ENCODE assay signal across 10 mouse cellular contexts in genomic region chr8:25353405-25353804, GRCm38 (mm10).
DNase-seq lines count a peak whose midpoint lies in the region; ATAC-seq and TF ChIP-seq lines count a peak whose summit lies in the region.
"Had no signal": no experiment of that assay in that cellular context is flagged by ENCODE, and none has a peak within 500 bp of the region (broad histone marks: within the 10 kb centered on the region; RNA-seq: fewer than 3 reads in every experiment).

No protein-coding gene starts in this region.

- no peak for TF ChIP-seq POLR2A in ES-Bruce4 (IDR thresholded peaks at IDR 0.05; ENCODE audit: insufficient read depth, low read length)

- H3K4me3 ChIP-seq in heart, embryonic 12.5 days, result peak overlapping the region; percentile 38
- H3K4me3 ChIP-seq in ES-Bruce4 (ENCODE audit: low read depth, low read length), result no peak overlapping the region
- peak overlapping the region; percentile 6 for H3K4me3 ChIP-seq in embryonic facial prominence, embryonic 13.5 days
- H3K4me3 ChIP-seq in limb, embryonic 15.5 days, result peak overlapping the region; percentile 19; the same call in 1 of the 2 replicates

- intact Hi-C loops in left cerebral cortex, postnatal 14 days (cut with DNase I), result no loop called here

- 43% methylated on average over 7 of the region's 7 CpGs for WGBS in heart, embryonic 12.5 days
- 46% methylated on average over 7 of the region's 7 CpGs for WGBS in embryonic facial prominence, embryonic 13.5 days
- WGBS in limb, embryonic 15.5 days, result 45% methylated on average over 7 of the region's 7 CpGs

- H3K4me1 ChIP-seq in heart, embryonic 12.5 days (replicated peaks), result peaks cover 7% of the 10 kb centered on the region
- H3K4me1 ChIP-seq in ES-Bruce4 (ENCODE audit: control insufficient read depth, insufficient read depth, low read length), result no peaks in the 10 kb centered on the region
- H3K4me1 ChIP-seq in embryonic facial prominence, embryonic 13.5 days, result peaks cover 19% of the 10 kb centered on the region
- H3K4me1 ChIP-seq in limb, embryonic 15.5 days, result peaks cover 20% of the 10 kb centered on the region

- H3K36me3 ChIP-seq in heart, embryonic 12.5 days, result no peaks in the 10 kb centered on the region
- no peaks in the 10 kb centered on the region for H3K36me3 ChIP-seq in ES-Bruce4 (ENCODE audit: control insufficient read depth, insufficient read depth, low read length, poor library complexity, severe bottlenecking)
- no peaks in the 10 kb centered on the region for H3K36me3 ChIP-seq in embryonic facial prominence, embryonic 13.5 days
- no peaks in the 10 kb centered on the region for H3K36me3 ChIP-seq in limb, embryonic 15.5 days

- no peak for DNase-seq in heart, adult 8-10 months (ENCODE audit: low spot score)
- DNase-seq in left cerebral cortex, postnatal 14 days (ENCODE audit: low spot score in 2 of 2), result no peak
- no peak for DNase-seq in right cerebral cortex, adult 18-20 months
- DNase-seq in layer of hippocampus, postnatal 14 days (ENCODE audit: low spot score in 2 of 2), result no peak
- DNase-seq: adrenal gland, postnatal 14 days; layer of hippocampus, adult 9-11 months had no signal

- H3K9ac ChIP-seq in heart, embryonic 12.5 days, result no peak overlapping the region
- peak overlapping the region; percentile 40; the same call in 1 of the 2 replicates for H3K9ac ChIP-seq in ES-Bruce4 (ENCODE audit: low read depth, poor library complexity, severe bottlenecking)
- H3K9ac ChIP-seq in embryonic facial prominence, embryonic 13.5 days, result peak overlapping the region; percentile 32; the same call in 1 of the 2 replicates
- H3K9ac ChIP-seq in limb, embryonic 15.5 days, result no peak overlapping the region

- peak overlapping the region; percentile 76 for H3K4me2 ChIP-seq in heart, embryonic 12.5 days
- H3K4me2 ChIP-seq in embryonic facial prominence, embryonic 13.5 days, result peak overlapping the region; percentile 49
- peak overlapping the region; percentile 43 for H3K4me2 ChIP-seq in limb, embryonic 15.5 days

- H3K27me3 ChIP-seq in heart, embryonic 12.5 days (replicated peaks), result peaks cover 29% of the 10 kb centered on the region
- H3K27me3 ChIP-seq in ES-Bruce4 (ENCODE audit: control insufficient read depth, insufficient read depth, low read length, poor library complexity, severe bottlenecking), result peaks cover 3% of the 10 kb centered on the region; the same call in 1 of the 2 replicates
- no peaks in the 10 kb centered on the region for H3K27me3 ChIP-seq in embryonic facial prominence, embryonic 13.5 days
- 0 out of 2 replicates have a peak, but pooled peaks cover 3% of the 10 kb centered on the region for H3K27me3 ChIP-seq in limb, embryonic 15.5 days

- no peak for TF ChIP-seq CTCF in ES-Bruce4 (IDR thresholded peaks at IDR 0.05; ENCODE audit: low read depth, low read length)

- 0 out of 2 replicates have a peak, but pooled peaks cover 2% of the 10 kb centered on the region for H3K9me3 ChIP-seq in heart, embryonic 12.5 days (replicated peaks)
- H3K9me3 ChIP-seq in ES-Bruce4 (replicated peaks; ENCODE audit: control insufficient read depth, insufficient read depth, low read length, poor library complexity, severe bottlenecking), result no peaks in the 10 kb centered on the region
- no peaks in the 10 kb centered on the region for H3K9me3 ChIP-seq in embryonic facial prominence, embryonic 13.5 days
- no peaks in the 10 kb centered on the region for H3K9me3 ChIP-seq in limb, embryonic 15.5 days

- no peak for ATAC-seq in heart, embryonic 12.5 days (ENCODE audit: insufficient number of reproducible peaks, low FRiP score)
- ATAC-seq in embryonic facial prominence, embryonic 13.5 days (ENCODE audit: insufficient number of reproducible peaks, insufficient read depth, low FRiP score, low TSS enrichment, low read depth), result no peak
- ATAC-seq in limb, embryonic 15.5 days (ENCODE audit: insufficient number of reproducible peaks, low FRiP score, low TSS enrichment, low read depth), result no peak

- H3K27ac ChIP-seq in heart, embryonic 12.5 days (ENCODE audit: poor library complexity, severe bottlenecking), result no peak overlapping the region
- no peak overlapping the region for H3K27ac ChIP-seq in ES-Bruce4 (ENCODE audit: insufficient read depth, low read length)
- H3K27ac ChIP-seq in embryonic facial prominence, embryonic 13.5 days, result peak overlapping the region; percentile 91
- H3K27ac ChIP-seq in limb, embryonic 15.5 days, result peak overlapping the region; percentile 81

- no peak for TF ChIP-seq EP300 in ES-Bruce4 (IDR thresholded peaks at IDR 0.05; ENCODE audit: insufficient read depth, low read depth, low read length)

Comparison
In these comparisons a context has a peak if more than half of its experiments do, and no peak if none do; other contexts are left out.
1. H3K27ac ChIP-seq: peak in embryonic facial prominence, embryonic 13.5 days (single experiment) and limb, embryonic 15.5 days (single experiment); none in heart, embryonic 12.5 days (single experiment) and ES-Bruce4 (single experiment).
2. H3K9ac ChIP-seq: peak in ES-Bruce4 (single experiment) and embryonic facial prominence, embryonic 13.5 days (single experiment); none in heart, embryonic 12.5 days (single experiment) and limb, embryonic 15.5 days (single experiment).
3. Peak in every context shown above with its lines, with median percentiles within 50 percentile points of each other: H3K4me2 ChIP-seq.